ENCODE assay signal across 28 mouse cellular contexts in genomic region chr17:24596073-24596466, GRCm38 (mm10). TPM values are rescaled to one million over a fixed set of nuclear protein-coding genes. Genes with fewer than 3 reads are reported as not detected.
DNase-seq lines count a peak whose midpoint lies in the region; ATAC-seq and TF ChIP-seq lines count a peak whose summit lies in the region.
"Had no signal": no experiment of that assay in that cellular context is flagged by ENCODE, and none has a peak within 500 bp of the region (broad histone marks: within the 10 kb centered on the region; RNA-seq: fewer than 3 reads in every experiment).

No protein-coding gene starts in this region.

- TF ChIP-seq CTCF in cerebellum, adult 2 months (IDR thresholded peaks at IDR 0.05; ENCODE audit: borderline replicate concordance, insufficient read depth, low read depth, low read length), result no peak

- DNase-seq in cerebellum, adult 2 months, result peak in 1 of 2 experiments; percentile 32
- DNase-seq in cerebellum, adult 11-12 months, result no peak
- peak; percentile 36 to 43 for DNase-seq in cerebellum, postnatal 25 days
- no peak for DNase-seq in cerebellum, adult 8-10 months
- no peak for DNase-seq in neural tube, embryonic 10.5 days (ENCODE audit: extremely low spot score, low spot score)
- DNase-seq: adrenal gland, postnatal 10 days; adrenal gland, postnatal 36 days; B cell, adult 2 months; gastrocnemius, postnatal 25 days; heart, adult 2 months; heart, postnatal 4 days; kidney, adult 8-10 months had no signal

- H3K36me3 ChIP-seq in hindbrain, embryonic 13.5 days, result peaks cover 100% of the 10 kb centered on the region
- H3K36me3 ChIP-seq in hindbrain, embryonic 16.5 days (ENCODE audit: control insufficient read depth, insufficient read depth, low read length), result peaks cover 70% of the 10 kb centered on the region
- peaks cover 100% of the 10 kb centered on the region for H3K36me3 ChIP-seq in neural tube, embryonic 15.5 days

- 62% methylated on average over 5 of the region's 5 CpGs for WGBS in cerebellum, adult 2 months
- WGBS in hindbrain, embryonic 13.5 days, result 80% methylated on average over 5 of the region's 5 CpGs
- 82% methylated on average over 5 of the region's 5 CpGs for WGBS in hindbrain, embryonic 16.5 days
- 77% methylated on average over 5 of the region's 5 CpGs for WGBS in neural tube, embryonic 15.5 days

- no peak for ATAC-seq in hindbrain, embryonic 13.5 days (ENCODE audit: low FRiP score)
- ATAC-seq in hindbrain, embryonic 16.5 days, result no peak
- no peak for ATAC-seq in neural tube, embryonic 15.5 days (ENCODE audit: low FRiP score)
- ATAC-seq: forebrain, embryonic 15.5 days; intestine, postnatal 0 days; Patski had no signal

- H3K27me3 ChIP-seq in cerebellum, adult 2 months (ENCODE audit: control insufficient read depth, insufficient read depth, low read length), result no peaks in the 10 kb centered on the region
- H3K27me3 ChIP-seq in hindbrain, embryonic 13.5 days, result no peaks in the 10 kb centered on the region
- no peaks in the 10 kb centered on the region for H3K27me3 ChIP-seq in hindbrain, embryonic 16.5 days (replicated peaks; ENCODE audit: control insufficient read depth, insufficient read depth, low read length)
- no peaks in the 10 kb centered on the region for H3K27me3 ChIP-seq in neural tube, embryonic 15.5 days (replicated peaks)
- H3K27me3 ChIP-seq: CH12.LX; embryonic facial prominence, embryonic 13.5 days; forebrain, embryonic 12.5 days; forebrain, embryonic 15.5 days; heart, embryonic 13.5 days; hindbrain, embryonic 12.5 days; kidney, embryonic 15.5 days; Patski had no signal

- no peak for TF ChIP-seq POLR2A in cerebellum, adult 2 months (IDR thresholded peaks at IDR 0.05; ENCODE audit: borderline replicate concordance, insufficient read depth, low read length)

- H3K4me3 ChIP-seq in cerebellum, adult 2 months (replicated peaks; ENCODE audit: insufficient read depth, low read depth, low read length), result no peak overlapping the region
- H3K4me3 ChIP-seq in hindbrain, embryonic 13.5 days, result no peak overlapping the region
- no peak overlapping the region for H3K4me3 ChIP-seq in hindbrain, embryonic 16.5 days (ENCODE audit: low read length)
- H3K4me3 ChIP-seq in neural tube, embryonic 15.5 days (replicated peaks), result no peak overlapping the region
- H3K4me3 ChIP-seq: embryonic facial prominence, embryonic 10.5 days; embryonic facial prominence, embryonic 13.5 days; erythroblast, embryonic 14.5 days; forebrain, embryonic 12.5 days; forebrain, embryonic 15.5 days; heart, adult 2 months; heart, embryonic 10.5 days; heart, embryonic 13.5 days; hindbrain, embryonic 12.5 days; kidney, embryonic 15.5 days had no signal

- H3K9me3 ChIP-seq in hindbrain, embryonic 13.5 days, result no peaks in the 10 kb centered on the region
- no peaks in the 10 kb centered on the region for H3K9me3 ChIP-seq in hindbrain, embryonic 16.5 days (ENCODE audit: control insufficient read depth, low read length)
- no peaks in the 10 kb centered on the region for H3K9me3 ChIP-seq in neural tube, embryonic 15.5 days (replicated peaks)
- H3K9me3 ChIP-seq: embryonic facial prominence, embryonic 10.5 days; embryonic facial prominence, embryonic 13.5 days; forebrain, embryonic 12.5 days; forebrain, embryonic 15.5 days; G1E; heart, embryonic 10.5 days; heart, embryonic 13.5 days; hindbrain, embryonic 12.5 days; kidney, embryonic 15.5 days had no signal

- peak overlapping the region; percentile 29; the same call in 1 of the 2 replicates for H3K9ac ChIP-seq in hindbrain, embryonic 13.5 days
- H3K9ac ChIP-seq in hindbrain, embryonic 16.5 days (ENCODE audit: low read depth, low read length), result no peak overlapping the region
- no peak overlapping the region for H3K9ac ChIP-seq in neural tube, embryonic 15.5 days (replicated peaks)
- H3K9ac ChIP-seq: embryonic facial prominence, embryonic 13.5 days; forebrain, embryonic 12.5 days; forebrain, embryonic 15.5 days; heart, embryonic 13.5 days; hindbrain, embryonic 12.5 days; kidney, embryonic 15.5 days had no signal

- H3K4me2 ChIP-seq in hindbrain, embryonic 13.5 days, result no peak overlapping the region
- no peak overlapping the region for H3K4me2 ChIP-seq in hindbrain, embryonic 16.5 days (ENCODE audit: low read length)
- H3K4me2 ChIP-seq in neural tube, embryonic 15.5 days, result no peak overlapping the region
- H3K4me2 ChIP-seq: embryonic facial prominence, embryonic 13.5 days; forebrain, embryonic 12.5 days; forebrain, embryonic 15.5 days; heart, embryonic 13.5 days; hindbrain, embryonic 12.5 days; kidney, embryonic 15.5 days had no signal

- peak overlapping the region; percentile 71 for H3K27ac ChIP-seq in cerebellum, adult 2 months (ENCODE audit: insufficient read depth, low read length)
- no peak overlapping the region for H3K27ac ChIP-seq in hindbrain, embryonic 13.5 days
- no peak overlapping the region for H3K27ac ChIP-seq in hindbrain, embryonic 16.5 days (ENCODE audit: low read depth, low read length)
- 0 out of 2 replicates have a peak overlapping the region, but pooled peaks have one; percentile 33 for H3K27ac ChIP-seq in neural tube, embryonic 15.5 days (replicated peaks)
- H3K27ac ChIP-seq: embryonic facial prominence, embryonic 10.5 days; embryonic facial prominence, embryonic 13.5 days; forebrain, embryonic 12.5 days; forebrain, embryonic 15.5 days; heart, adult 2 months; heart, embryonic 10.5 days; heart, embryonic 13.5 days; kidney, embryonic 15.5 days had no signal

- H3K4me1 ChIP-seq in cerebellum, adult 2 months (ENCODE audit: control insufficient read depth, insufficient read depth, low read length), result peaks cover 71% of the 10 kb centered on the region
- no peaks in the 10 kb centered on the region for H3K4me1 ChIP-seq in hindbrain, embryonic 13.5 days (replicated peaks)
- H3K4me1 ChIP-seq in hindbrain, embryonic 16.5 days (ENCODE audit: control insufficient read depth, insufficient read depth, low read depth, low read length), result no peaks in the 10 kb centered on the region
- no peaks in the 10 kb centered on the region for H3K4me1 ChIP-seq in neural tube, embryonic 15.5 days
- H3K4me1 ChIP-seq: embryonic facial prominence, embryonic 10.5 days; embryonic facial prominence, embryonic 13.5 days; forebrain, embryonic 12.5 days; forebrain, embryonic 15.5 days; heart, embryonic 13.5 days; hindbrain, embryonic 12.5 days; kidney, embryonic 15.5 days had no signal

RNA-seq across cellular contexts. Expression of gene Tsc2, which starts 36.4 kb away (rescaled TPM):
- 168 and 194 TPM in 2 replicates for polyA plus RNA-seq in cerebellum, adult 2 months (2012; rRNA removed)
- 67.9 and 76.0 TPM in 2 replicates for polyA plus RNA-seq in hindbrain, embryonic 13.5 days (2015; fragmentation: Nextera tagmentation; extraction: Ambion mirVana)
- polyA plus RNA-seq in hindbrain, embryonic 16.5 days (2015; fragmentation: Nextera tagmentation; extraction: Ambion mirVana), result 65.8 and 80.9 TPM in 2 replicates
- 60.6 and 68.8 TPM in 2 replicates for polyA plus RNA-seq in neural tube, embryonic 15.5 days (2015; fragmentation: Nextera tagmentation; extraction: Ambion mirVana)

RNA-seq across cellular contexts. Expression of gene Nthl1, which starts 36.4 kb away (rescaled TPM):
- 9.0 TPM in 2 replicates for polyA plus RNA-seq in cerebellum, adult 2 months (2012; rRNA removed)
- 8.2 and 8.8 TPM in 2 replicates for polyA plus RNA-seq in hindbrain, embryonic 13.5 days (2015; fragmentation: Nextera tagmentation; extraction: Ambion mirVana)
- 9.6 and 9.9 TPM in 2 replicates for polyA plus RNA-seq in hindbrain, embryonic 16.5 days (2015; fragmentation: Nextera tagmentation; extraction: Ambion mirVana)
- polyA plus RNA-seq in neural tube, embryonic 15.5 days (2015; fragmentation: Nextera tagmentation; extraction: Ambion mirVana), result 8.3 and 10.0 TPM in 2 replicates

RNA-seq across cellular contexts. Expression of gene Pkd1, which starts 46.4 kb away (rescaled TPM):
- 122 and 132 TPM in 2 replicates for polyA plus RNA-seq in cerebellum, adult 2 months (2012; rRNA removed)
- 20.1 and 21.6 TPM in 2 replicates for polyA plus RNA-seq in hindbrain, embryonic 13.5 days (2015; fragmentation: Nextera tagmentation; extraction: Ambion mirVana)
- polyA plus RNA-seq in hindbrain, embryonic 16.5 days (2015; fragmentation: Nextera tagmentation; extraction: Ambion mirVana), result 26.8 and 29.9 TPM in 2 replicates
- 31.2 and 31.7 TPM in 2 replicates for polyA plus RNA-seq in neural tube, embryonic 15.5 days (2015; fragmentation: Nextera tagmentation; extraction: Ambion mirVana)

RNA-seq across cellular contexts. Expression of gene Slc9a3r2, which starts 54.1 kb away (rescaled TPM):
- polyA plus RNA-seq in cerebellum, adult 2 months (2012; rRNA removed), result 140 and 146 TPM in 2 replicates
- polyA plus RNA-seq in hindbrain, embryonic 13.5 days (2015; fragmentation: Nextera tagmentation; extraction: Ambion mirVana), result 32.7 and 34.3 TPM in 2 replicates
- polyA plus RNA-seq in hindbrain, embryonic 16.5 days (2015; fragmentation: Nextera tagmentation; extraction: Ambion mirVana), result 60.8 TPM in 2 replicates
- polyA plus RNA-seq in neural tube, embryonic 15.5 days (2015; fragmentation: Nextera tagmentation; extraction: Ambion mirVana), result 60.2 and 65.7 TPM in 2 replicates

Comparison
In these comparisons a context has a peak if more than half of its experiments do, and no peak if none do; other contexts are left out.
1. DNase-seq: peak in cerebellum, postnatal 25 days (2 of 2); none in cerebellum, adult 11-12 months (single experiment), cerebellum, adult 8-10 months (single experiment) and neural tube, embryonic 10.5 days (single experiment).
2. H3K27ac ChIP-seq: peak in cerebellum, adult 2 months (single experiment) and neural tube, embryonic 15.5 days (single experiment); none in hindbrain, embryonic 13.5 days (single experiment) and hindbrain, embryonic 16.5 days (single experiment).